In genomic region chr8:10548003-10548584, GRCm38 (mm10) we compare ENCODE assay signal across 13 mouse cellular contexts.
"Had no signal": no experiment of that assay in that cellular context is flagged by ENCODE, and none has a peak within 500 bp of the region (broad histone marks: within the 10 kb centered on the region; RNA-seq: fewer than 3 reads in every experiment).

No protein-coding gene starts in this region.

- DNase-seq: kidney, adult 8-10 months; kidney, postnatal 25 days; lung, postnatal 14 days; thymus, postnatal 36 days had no signal

- H3K4me3 ChIP-seq: hindbrain, embryonic 15.5 days; limb, embryonic 10.5 days; liver, embryonic 15.5 days; lung, embryonic 15.5 days; megakaryocyte, embryonic 14.5 days; midbrain, embryonic 13.5 days; neural tube, embryonic 12.5 days had no signal

- ATAC-seq: intestine, embryonic 16.5 days; midbrain, embryonic 13.5 days had no signal

- H3K27ac ChIP-seq: hindbrain, embryonic 15.5 days; limb, embryonic 10.5 days; liver, embryonic 15.5 days; lung, embryonic 15.5 days; macrophage; midbrain, embryonic 13.5 days; neural tube, embryonic 12.5 days had no signal

- H3K4me1 ChIP-seq: hindbrain, embryonic 15.5 days; limb, embryonic 10.5 days; liver, embryonic 15.5 days; lung, embryonic 15.5 days; megakaryocyte, embryonic 14.5 days; midbrain, embryonic 13.5 days; neural tube, embryonic 12.5 days had no signal
